Mouse (Mus musculus): ENCODE measurements at regions not wholly inside any gene's neighbourhood (a gene's known extent, or its start where the extent isn't known, plus 50 kb on each side); places are given as distances from the start of the nearest gene placed in this dataset.

DNA sequence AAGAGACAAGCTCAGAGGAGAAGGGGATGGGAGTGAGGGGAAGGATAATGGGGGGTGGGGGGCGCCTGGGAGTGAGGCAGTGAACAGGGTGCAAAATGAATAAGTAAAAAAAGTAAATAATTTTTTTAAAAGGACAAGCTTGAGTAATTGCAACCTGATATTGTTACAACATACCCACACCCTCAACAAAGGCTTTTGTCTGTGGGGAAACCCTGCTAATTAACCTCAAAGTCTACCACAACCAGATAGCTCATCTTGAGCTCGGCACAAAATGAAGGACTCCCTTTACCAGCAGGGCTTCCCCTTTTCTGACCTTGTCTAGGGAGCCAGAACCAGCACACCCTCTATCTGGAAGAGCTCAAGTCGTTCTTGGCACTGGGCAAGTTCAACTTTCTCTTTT, 704.0 kb upstream of the Tenm4 start:
- TF ChIP-seq EP300 (IDR thresholded peaks at IDR 0.05; ENCODE audit: insufficient read depth, low read depth, low read length), result no peak
- TF ChIP-seq CTCF (IDR thresholded peaks at IDR 0.05), result no peak
- no peak for TF ChIP-seq POLR2A (IDR thresholded peaks at IDR 0.05; ENCODE audit: insufficient read depth, low read depth, low read length)
